Mouse (Mus musculus): ENCODE results near the gene Gm3233. TPM values are rescaled to one million over a fixed set of nuclear protein-coding genes. Genes with fewer than 3 reads are reported as not detected.
"Not testable (repeated sequence)": the region's sequence is repeated elsewhere in the genome, so short reads cannot be mapped to it uniquely, and the experiment has no call there.

Gm3233 gene
- polyA plus RNA-seq, 1 experiment from 2014 or later: not detected

- Histone ChIP-seq H3K27ac (ENCODE audit: low read length) (no peak overlapping the region), H3K4me1 (replicated peaks; ENCODE audit: control insufficient read depth, insufficient read depth, low read length) (no peaks in the 10 kb centered on the region), H3K9me3 (ENCODE audit: control insufficient read depth, low read length) (no peaks in the 10 kb centered on the region), H3K27me3 (replicated peaks; ENCODE audit: control insufficient read depth, insufficient read depth, low read length) (no peaks in the 10 kb centered on the region), H3K9ac (replicated peaks; ENCODE audit: low read depth, low read length) (no peak overlapping the region), H3K36me3 (ENCODE audit: control insufficient read depth, insufficient read depth) (no peaks in the 10 kb centered on the region), H3K4me3 (replicated peaks; ENCODE audit: low read length) (no peak overlapping the region), H3K4me2 (ENCODE audit: low read length) (no peak overlapping the region)
- 74% methylated on average over 4 of the region's 4 CpGs for WGBS
- ATAC-seq: no peak
Measured at GRCm38 (mm10) chr10:77713734-77714133, 45.7 kb downstream of the Gm3233 start.

GRCm38 (mm10) chr10:77711157-77711556, 48.3 kb downstream of the Gm3233 start, which contains the start of gene Gm10024:
Gm10024 (plus strand) TSS chr10:77711457.
- not testable (repeated sequence) for H3K4me3 ChIP-seq (replicated peaks; ENCODE audit: low read length); ATAC-seq; H3K27ac ChIP-seq (ENCODE audit: low read length)

GRCm38 (mm10) chr10:77709831-77710230, 49.7 kb downstream of the Gm3233 start:
- H3K27ac ChIP-seq (ENCODE audit: low read length): no peak overlapping the region
- no peak overlapping the region for H3K4me2 ChIP-seq (ENCODE audit: low read length)
- H3K9me3 ChIP-seq (ENCODE audit: control insufficient read depth, low read length): no peaks in the 10 kb centered on the region
- 79% methylated on average over 3 of the region's 3 CpGs for WGBS
- H3K36me3 ChIP-seq (ENCODE audit: control insufficient read depth, insufficient read depth): no peaks in the 10 kb centered on the region
- H3K27me3 ChIP-seq (replicated peaks; ENCODE audit: control insufficient read depth, insufficient read depth, low read length): no peaks in the 10 kb centered on the region
- no peak overlapping the region for H3K4me3 ChIP-seq (replicated peaks; ENCODE audit: low read length)
- no peaks in the 10 kb centered on the region for H3K4me1 ChIP-seq (replicated peaks; ENCODE audit: control insufficient read depth, insufficient read depth, low read length)
- no peak for ATAC-seq
- no peak overlapping the region for H3K9ac ChIP-seq (replicated peaks; ENCODE audit: low read depth, low read length)

More at GRCm38 (mm10) chr10:77711157-77711556, 48.3 kb downstream of the Gm3233 start, which contains the start of gene Gm10024:
- not testable (repeated sequence) for H3K36me3 ChIP-seq (ENCODE audit: control insufficient read depth, insufficient read depth); H3K9ac ChIP-seq (replicated peaks; ENCODE audit: low read depth, low read length); H3K4me2 ChIP-seq (ENCODE audit: low read length); H3K9me3 ChIP-seq (ENCODE audit: control insufficient read depth, low read length); H3K4me1 ChIP-seq (replicated peaks; ENCODE audit: control insufficient read depth, insufficient read depth, low read length); H3K27me3 ChIP-seq (replicated peaks; ENCODE audit: control insufficient read depth, insufficient read depth, low read length)

Other genes starting within 250 kb of the Gm3233 start
- gene Fam207a, start 243.9 kb downstream of the Gm3233 start, polyA plus RNA-seq (2015; fragmentation: Nextera tagmentation; extraction: Ambion mirVana): 41.6 and 42.8 TPM in 2 replicates
- 0.80 and 0.85 TPM in 2 replicates for gene Itgb2, start 229.4 kb downstream of the Gm3233 start, polyA plus RNA-seq (2015; fragmentation: Nextera tagmentation; extraction: Ambion mirVana)
- gene Pttg1ip, start 178.0 kb downstream of the Gm3233 start, polyA plus RNA-seq (2015; fragmentation: Nextera tagmentation; extraction: Ambion mirVana): 73.3 and 80.5 TPM in 2 replicates
- 335 and 349 TPM in 2 replicates for gene Sumo3, start 153.6 kb downstream of the Gm3233 start, polyA plus RNA-seq (2015; fragmentation: Nextera tagmentation; extraction: Ambion mirVana)
- gene Gm49325, start 153.5 kb downstream of the Gm3233 start, polyA plus RNA-seq (2015; fragmentation: Nextera tagmentation; extraction: Ambion mirVana): 1.2 and 8.4 TPM in 2 replicates
- gene Ube2g2, start 137.4 kb downstream of the Gm3233 start, polyA plus RNA-seq (2015; fragmentation: Nextera tagmentation; extraction: Ambion mirVana): 107 and 114 TPM in 2 replicates
- 0.30 and 0.39 TPM in 2 replicates for gene Tspear, start 73.1 kb downstream of the Gm3233 start, polyA plus RNA-seq (2015; fragmentation: Nextera tagmentation; extraction: Ambion mirVana)
- gene Gm19402, start 68.9 kb downstream of the Gm3233 start, polyA plus RNA-seq (2015; fragmentation: Nextera tagmentation; extraction: Ambion mirVana): not detected in 2 replicates
- not detected in 2 replicates for gene Gm9508, start 62.4 kb downstream of the Gm3233 start, polyA plus RNA-seq (2015; fragmentation: Nextera tagmentation; extraction: Ambion mirVana)
- gene Gm10272, start 53.1 kb downstream of the Gm3233 start, polyA plus RNA-seq (2015; fragmentation: Nextera tagmentation; extraction: Ambion mirVana): not detected in 2 replicates
- gene Gm10024, start 48.2 kb downstream of the Gm3233 start, polyA plus RNA-seq (2015; fragmentation: Nextera tagmentation; extraction: Ambion mirVana): not detected in 2 replicates
- not detected in 2 replicates for gene Gm10142, start 43.9 kb downstream of the Gm3233 start, polyA plus RNA-seq (2015; fragmentation: Nextera tagmentation; extraction: Ambion mirVana)
- not detected in 2 replicates for gene Krtap12-1, start 39.1 kb downstream of the Gm3233 start, polyA plus RNA-seq (2015; fragmentation: Nextera tagmentation; extraction: Ambion mirVana)
- not detected in 2 replicates for gene Gm10100, start 33.2 kb downstream of the Gm3233 start, polyA plus RNA-seq (2015; fragmentation: Nextera tagmentation; extraction: Ambion mirVana)
- gene Gm18596, start 17.0 kb downstream of the Gm3233 start, polyA plus RNA-seq (2015; fragmentation: Nextera tagmentation; extraction: Ambion mirVana): not detected in 2 replicates
- not detected in 2 replicates for gene Gm9736, start 8.3 kb downstream of the Gm3233 start, polyA plus RNA-seq (2015; fragmentation: Nextera tagmentation; extraction: Ambion mirVana)
- gene Gm3238, start 11.6 kb upstream of the Gm3233 start, polyA plus RNA-seq (2015; fragmentation: Nextera tagmentation; extraction: Ambion mirVana): not detected in 2 replicates
- not detected in 2 replicates for gene Gm7138, start 17.3 kb upstream of the Gm3233 start, polyA plus RNA-seq (2015; fragmentation: Nextera tagmentation; extraction: Ambion mirVana)
- gene Gm3250, start 22.9 kb upstream of the Gm3233 start, polyA plus RNA-seq (2015; fragmentation: Nextera tagmentation; extraction: Ambion mirVana): not detected in 2 replicates
- gene Gm7137, start 28.5 kb upstream of the Gm3233 start, polyA plus RNA-seq (2015; fragmentation: Nextera tagmentation; extraction: Ambion mirVana): not detected in 2 replicates
- gene Gm9639, start 35.4 kb upstream of the Gm3233 start, polyA plus RNA-seq (2015; fragmentation: Nextera tagmentation; extraction: Ambion mirVana): not detected in 2 replicates
- not detected in 2 replicates for gene Gm19668, start 39.5 kb upstream of the Gm3233 start, polyA plus RNA-seq (2015; fragmentation: Nextera tagmentation; extraction: Ambion mirVana)
- gene Gm9507, start 52.2 kb upstream of the Gm3233 start, polyA plus RNA-seq (2015; fragmentation: Nextera tagmentation; extraction: Ambion mirVana): not detected in 2 replicates
- gene Gm2696, start 55.0 kb upstream of the Gm3233 start, polyA plus RNA-seq (2015; fragmentation: Nextera tagmentation; extraction: Ambion mirVana): not detected in 2 replicates
- not detected in 2 replicates for gene Krtap10-4, start 67.4 kb upstream of the Gm3233 start, polyA plus RNA-seq (2015; fragmentation: Nextera tagmentation; extraction: Ambion mirVana)
- gene Krtap10-10, start 76.3 kb upstream of the Gm3233 start, polyA plus RNA-seq (2015; fragmentation: Nextera tagmentation; extraction: Ambion mirVana): not detected in 2 replicates
- not detected in 2 replicates for gene Gm36176, start 87.1 kb upstream of the Gm3233 start, polyA plus RNA-seq (2015; fragmentation: Nextera tagmentation; extraction: Ambion mirVana)
- gene Gm10318, start 93.2 kb upstream of the Gm3233 start, polyA plus RNA-seq (2015; fragmentation: Nextera tagmentation; extraction: Ambion mirVana): not detected in 2 replicates
- not detected in 2 replicates for gene Gm3285, start 102.3 kb upstream of the Gm3233 start, polyA plus RNA-seq (2015; fragmentation: Nextera tagmentation; extraction: Ambion mirVana)
- 10.9 and 15.7 TPM in 2 replicates for gene Lrrc3, start 142.9 kb upstream of the Gm3233 start, polyA plus RNA-seq (2015; fragmentation: Nextera tagmentation; extraction: Ambion mirVana)
- 3.0 and 5.0 TPM in 2 replicates for gene Trpm2, start 210.9 kb upstream of the Gm3233 start, polyA plus RNA-seq (2015; fragmentation: Nextera tagmentation; extraction: Ambion mirVana)
- 33.7 and 36.0 TPM in 2 replicates for gene 1810043G02Rik, start 218.8 kb upstream of the Gm3233 start, polyA plus RNA-seq (2015; fragmentation: Nextera tagmentation; extraction: Ambion mirVana)

Measured in forebrain, embryonic 16.5 days (tissue).